Mouse (Mus musculus) layer of hippocampus, postnatal 36 days (tissue): ENCODE measurements around the gene Ufc1. TPM values are rescaled to one million over a fixed set of nuclear protein-coding genes. Genes with fewer than 3 reads are reported as not detected.
"Not testable (repeated sequence)": the region's sequence is repeated elsewhere in the genome, so short reads cannot be mapped to it uniquely, and the experiment has no call there.

Experiments used
- DNase-seq, 2 experiments: peaks; one replicate each; pipeline ENCODE4 v3.0.0; 2022
- total RNA-seq, 2 experiments: library from RNA; stranded (reverse); gene quantifications; 2 replicates each; pipeline ENCODE4 v1.2.3; 2021

The Ufc1 gene
- total RNA-seq, 2 experiments from 2014 or later = 101 to 112 TPM

DNA sequence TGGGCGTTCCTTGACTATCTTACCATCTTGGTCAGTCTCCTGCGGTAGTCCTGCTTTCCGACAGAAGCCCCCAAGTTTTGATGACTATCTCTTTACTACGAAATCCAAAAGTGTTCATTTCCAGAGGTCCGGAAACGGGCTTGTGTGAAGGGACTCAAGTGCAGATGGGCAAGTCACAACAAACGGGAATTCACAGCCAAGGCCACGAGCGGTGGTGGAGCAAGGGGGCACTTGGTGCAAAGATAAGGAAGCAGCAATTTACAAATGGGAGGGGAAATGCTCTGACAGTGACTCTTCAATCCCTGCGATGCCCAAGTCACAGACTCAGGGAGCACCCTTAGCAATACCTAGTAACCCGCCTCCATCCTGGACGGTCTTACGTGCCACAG is 47.4 kb downstream of the Ufc1 start:
- DNase-seq = no peak

DNA sequence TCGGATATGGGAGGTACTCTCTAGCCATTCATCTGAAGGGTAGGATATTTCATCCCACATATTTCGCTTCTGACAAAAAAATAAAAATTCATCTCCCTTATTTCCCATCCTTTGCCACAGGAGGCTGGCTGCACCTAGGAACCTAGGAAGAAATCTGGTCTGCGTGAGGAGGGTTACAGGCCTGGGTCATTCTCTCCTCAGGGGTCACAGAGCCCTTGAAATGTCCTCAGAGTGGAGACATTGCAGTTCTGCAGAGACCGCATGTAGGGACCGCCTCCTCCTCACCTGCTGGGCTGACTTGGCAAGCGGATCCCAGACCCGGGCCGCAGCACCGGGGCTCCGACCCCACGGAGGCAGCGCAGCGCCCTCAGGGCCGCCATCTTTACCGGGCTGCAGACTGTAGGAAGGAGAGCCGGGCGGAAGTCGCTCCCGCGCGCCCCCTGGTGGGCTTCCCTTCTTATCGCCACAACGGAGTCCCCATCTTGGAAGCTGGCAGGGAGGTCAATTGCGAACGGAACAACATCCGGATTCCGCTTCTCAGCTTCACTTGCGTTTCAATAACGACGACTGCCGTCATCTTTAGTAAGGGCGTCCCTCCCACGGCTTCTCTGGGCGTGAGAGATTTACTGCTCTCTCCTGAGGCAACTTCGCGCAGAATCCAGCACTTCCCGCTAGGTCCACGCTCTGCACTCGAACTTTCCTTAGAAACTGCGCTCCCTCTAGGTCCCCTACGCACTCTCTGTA is 47.9 kb downstream of the Ufc1 start:
- DNase-seq = peak; percentile 98

DNA sequence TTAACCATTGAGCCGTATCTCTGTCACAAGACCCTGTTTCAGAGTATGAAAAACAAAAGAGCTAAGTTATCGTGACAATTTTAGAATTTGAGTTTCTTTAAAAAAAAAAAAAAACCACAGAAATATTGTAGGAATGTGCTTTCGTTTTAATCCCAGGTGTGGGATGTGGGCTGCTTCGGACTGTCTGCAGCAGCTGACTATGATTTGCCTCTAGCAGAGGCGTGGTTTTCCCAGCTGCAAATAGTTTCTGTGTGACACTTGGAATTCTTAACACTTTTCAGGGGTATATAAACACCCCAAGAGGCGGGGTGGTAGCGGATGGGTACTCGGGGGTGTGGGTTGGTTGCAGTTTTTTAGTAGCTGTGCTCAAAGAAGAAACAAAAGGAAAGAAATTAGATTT is 49.5 kb downstream of the Ufc1 start:
- DNase-seq = no peak

DNA sequence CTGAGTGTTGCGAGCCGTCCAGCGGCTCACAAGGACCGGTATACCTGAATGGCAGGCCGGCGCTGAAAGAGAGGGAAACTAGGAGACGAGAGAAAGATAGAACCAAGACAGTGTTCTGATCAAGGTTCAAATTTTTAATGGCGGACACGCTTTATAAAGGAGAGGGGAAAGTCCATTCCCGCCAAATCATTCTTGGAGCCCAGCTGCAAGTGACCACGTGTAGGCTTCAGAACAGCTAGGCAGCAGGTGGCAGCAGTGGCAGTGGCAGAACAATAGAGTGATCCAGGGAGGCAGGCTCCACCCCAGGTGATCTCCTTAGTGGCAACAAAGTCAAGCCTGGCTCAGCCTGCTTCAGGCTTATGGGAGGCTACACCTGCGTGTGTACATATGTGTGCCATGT is 52.9 kb downstream of the Ufc1 start:
- not testable (repeated sequence) for DNase-seq

DNA sequence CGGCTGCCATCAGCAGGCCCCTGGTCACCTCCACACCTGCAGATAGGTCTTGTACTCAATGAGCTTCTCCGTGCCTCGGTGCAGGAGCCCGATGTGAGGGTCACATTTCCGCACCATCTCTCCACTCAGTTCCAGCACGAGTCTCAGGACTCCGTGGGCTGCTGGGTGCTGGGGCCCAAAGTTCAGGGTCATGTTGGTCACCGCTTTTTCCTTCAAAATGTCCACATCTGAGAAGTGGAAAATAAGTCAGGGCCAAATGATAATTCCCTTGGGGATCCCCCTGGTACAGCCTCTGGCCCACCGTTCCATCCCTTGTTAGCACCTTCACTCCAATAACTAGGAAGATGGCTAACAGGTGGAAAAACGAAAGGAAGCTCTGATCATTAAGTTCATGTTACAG is 53.9 kb downstream of the Ufc1 start:
- no peak for DNase-seq

DNA sequence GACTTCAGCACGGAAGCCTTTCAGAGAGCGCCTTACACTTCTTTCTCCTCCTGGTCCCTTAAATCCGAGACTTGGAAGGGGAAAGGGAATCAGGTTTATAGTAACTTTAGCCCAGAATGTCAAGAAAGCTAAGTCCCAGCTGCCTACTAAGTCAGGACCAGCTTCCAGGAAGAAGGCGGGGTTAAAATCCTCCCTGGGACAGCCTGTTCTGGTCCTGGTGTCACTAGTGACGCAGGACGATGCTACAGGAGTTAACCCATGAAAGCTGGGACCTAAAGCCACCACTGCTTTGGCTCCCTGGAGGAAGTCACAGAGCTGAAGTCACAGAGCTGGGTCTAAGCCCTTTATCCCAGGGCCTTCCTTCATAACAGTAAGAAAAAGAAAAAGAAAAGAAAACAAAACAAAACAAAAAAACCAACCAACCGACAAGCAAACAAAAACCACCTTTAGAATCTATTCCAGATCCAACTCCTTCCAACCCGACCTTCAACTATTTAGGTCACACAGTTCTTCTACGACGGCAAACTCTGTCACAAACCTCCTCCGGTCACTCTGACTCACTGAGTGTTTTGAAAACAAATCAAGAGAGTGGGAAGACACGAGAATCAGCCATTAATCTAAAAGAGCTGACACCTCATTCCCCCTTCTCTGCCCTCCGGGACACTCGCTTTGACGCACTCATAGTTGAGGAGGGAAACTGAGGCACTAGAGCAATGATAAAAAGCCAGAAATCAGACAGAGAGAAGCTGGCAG is 54.7 kb downstream of the Ufc1 start:
- no peak for DNase-seq

Other genes starting within 250 kb of the Ufc1 start
- gene Fcgr3, start 230.1 kb downstream of the Ufc1 start, total RNA-seq = 10 to 100 TPM in 1 of 2 experiments, 1 to 10 TPM in 1; 9.7 to 10.4 TPM
- gene Cfap126, start 181.1 kb downstream of the Ufc1 start, total RNA-seq = 1 to 10 TPM in 1 of 2 experiments, under 1 TPM in 1; 0.92 to 1.8 TPM
- gene Sdhc, start 144.4 kb downstream of the Ufc1 start, total RNA-seq = 100 to 1,000 TPM; 191 to 202 TPM
- gene Mpz, start 144.3 kb downstream of the Ufc1 start, total RNA-seq = not detected
- gene Pcp4l1, start 98.8 kb downstream of the Ufc1 start, total RNA-seq = 10 to 100 TPM; 39.4 to 42.3 TPM
- under 1 TPM; 0.20 to 0.25 TPM for gene Nr1i3, start 81.1 kb downstream of the Ufc1 start, total RNA-seq
- 10 to 100 TPM; 72.4 to 80.2 TPM for gene Tomm40l, start 72.5 kb downstream of the Ufc1 start, total RNA-seq
- gene Apoa2, start 70.0 kb downstream of the Ufc1 start, total RNA-seq = 1 to 10 TPM in 1 of 2 experiments, not detected in 1; 1.2 TPM
- 10 to 100 TPM; 13.5 to 15.2 TPM for gene Fcer1g, start 60.7 kb downstream of the Ufc1 start, total RNA-seq
- 10 to 100 TPM; 15.1 to 15.5 TPM for gene Adamts4, start 44.6 kb downstream of the Ufc1 start, total RNA-seq
- 100 to 1,000 TPM; 275 to 286 TPM for gene Ndufs2, start 43.6 kb downstream of the Ufc1 start, total RNA-seq
- 10 to 100 TPM; 68.5 to 76.8 TPM for gene B4galt3, start 24.7 kb downstream of the Ufc1 start, total RNA-seq
- 10 to 100 TPM; 28.0 to 31.4 TPM for gene Ppox, start 13.8 kb downstream of the Ufc1 start, total RNA-seq
- 10 to 100 TPM; 66.9 to 70.5 TPM for gene Usp21, start 7.0 kb downstream of the Ufc1 start, total RNA-seq
- gene Dedd, start 34.1 kb upstream of the Ufc1 start, total RNA-seq = 10 to 100 TPM; 36.5 to 41.3 TPM
- gene Nit1, start 50.6 kb upstream of the Ufc1 start, total RNA-seq = 10 to 100 TPM; 45.9 to 49.5 TPM
- gene Pfdn2, start 50.6 kb upstream of the Ufc1 start, total RNA-seq = 100 to 1,000 TPM; 160 to 166 TPM
- gene Klhdc9, start 65.8 kb upstream of the Ufc1 start, total RNA-seq = 1 to 10 TPM; 4.1 to 4.7 TPM
- gene Nectin4, start 75.1 kb upstream of the Ufc1 start, total RNA-seq = 1 to 10 TPM; 3.6 to 4.7 TPM
- gene Arhgap30, start 93.9 kb upstream of the Ufc1 start, total RNA-seq = 1 to 10 TPM; 2.0 to 2.1 TPM
- 100 to 1,000 TPM; 114 to 132 TPM for gene Usf1, start 116.3 kb upstream of the Ufc1 start, total RNA-seq
- gene Tstd1, start 123.8 kb upstream of the Ufc1 start, total RNA-seq = 1 to 10 TPM; 4.1 to 5.9 TPM
- 1 to 10 TPM; 5.0 to 6.6 TPM for gene F11r, start 142.5 kb upstream of the Ufc1 start, total RNA-seq
- gene Alyref2, start 208.5 kb upstream of the Ufc1 start, total RNA-seq = 1 to 10 TPM; 6.8 to 7.1 TPM
- not detected for gene Itln1, start 240.3 kb upstream of the Ufc1 start, total RNA-seq